Mouse (Mus musculus) stomach, postnatal 0 days (tissue): ENCODE measurements at regions not wholly inside any gene's neighbourhood (a gene's known extent, or its start where the extent isn't known, plus 50 kb on each side); places are given as distances from the start of the nearest gene placed in this dataset.

ENCODE experiments used
- CTCF ChIP-seq: IDR thresholded peaks from 2 replicates; pipeline ENCODE4 v1.5.1; 2016; ENCODE audit warnings: antibody characterized with exemption, low read depth, mild to moderate bottlenecking, moderate library complexity
- EP300 ChIP-seq: optimal IDR thresholded peaks from 2 replicates; pipeline ENCODE3; 2016; ENCODE audit warnings: antibody characterized with exemption

DNA sequence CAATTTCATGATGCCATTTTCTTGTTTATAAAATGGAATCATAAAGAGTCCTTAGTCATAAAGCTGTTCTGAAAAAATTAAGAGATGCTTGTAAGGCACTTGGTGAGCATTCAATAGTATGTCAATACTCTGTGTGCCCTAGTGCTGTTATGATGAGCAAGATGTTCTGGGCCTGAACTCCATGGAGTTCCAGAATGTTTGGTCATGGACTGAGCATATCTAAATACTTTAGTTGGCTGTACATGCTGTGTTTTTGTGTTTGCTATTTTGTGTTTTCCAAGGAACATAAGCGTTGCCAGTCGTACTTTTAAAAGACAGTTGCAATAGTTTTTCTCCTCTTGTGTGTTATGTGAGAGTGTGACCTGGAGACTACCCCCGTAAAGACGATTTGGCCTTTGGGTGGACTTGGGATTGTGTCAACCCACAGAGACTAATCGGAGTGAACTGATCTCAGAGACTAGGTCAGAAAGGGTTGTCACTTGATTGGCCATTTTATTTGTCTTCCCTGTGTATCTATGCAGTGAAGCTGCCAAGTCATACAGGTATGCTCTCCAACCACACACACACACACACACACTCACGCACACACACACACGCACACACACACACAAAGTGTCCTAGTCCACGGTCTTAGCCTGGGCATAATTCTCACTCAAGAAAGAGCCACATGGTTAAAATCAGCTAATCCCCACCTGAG is 152.6 kb upstream of the Krr1 start:
- TF ChIP-seq CTCF (no peak), EP300 (no peak)
